Mouse (Mus musculus) megakaryocyte, embryonic 14.5 days (primary cell): ENCODE results near the gene Ndufb4.

Source experiments
- FLI1 ChIP-seq: IDR thresholded peaks from 2 replicates; pipeline ENCODE4 v1.6.1; 2012; ENCODE audit warnings: low read length, inconsistent platforms, mixed read lengths
- GATA1 ChIP-seq: IDR thresholded peaks from 3 replicates; pipeline ENCODE4 v1.6.1; 2012; ENCODE audit warnings: mixed read lengths, low read length, inconsistent platforms, borderline replicate concordance

- TF ChIP-seq FLI1 (no peak), GATA1 (no peak)
These were observed 44.5 kb upstream of the Ndufb4 start for GRCm38 (mm10) chr16:37698767-37699166.
